Mouse (Mus musculus) kidney, adult 2 months (tissue): ENCODE data around the gene Ptprd.

Experiments used
- CTCF ChIP-seq: fragments of 200-500 bp; conservative IDR thresholded peaks from 2 replicates; pipeline ENCODE4 v1.5.1; 2011; ENCODE audit warnings: low read depth, mild to moderate bottlenecking, control low read depth, low read length, moderate library complexity, mixed read lengths; ENCODE audit not compliant: insufficient read depth, insufficient read length
- POLR2A ChIP-seq: fragments of 200-500 bp; IDR thresholded peaks from one replicate; pipeline ENCODE4 v1.6.1; 2011; ENCODE audit warnings: low read depth, low read length, control low read depth

GRCm38 (mm10) chr4:76241542-76241941 is 1970.2 kb downstream of the Ptprd start:
- TF ChIP-seq CTCF (no peak), POLR2A (no peak)
